Mouse (Mus musculus): ENCODE measurements around the gene Vmn1r100. TPM values are rescaled to one million over a fixed set of nuclear protein-coding genes. Genes with fewer than 3 reads are reported as not detected.
"Not testable (repeated sequence)": the region's sequence is repeated elsewhere in the genome, so short reads cannot be mapped to it uniquely, and the experiment has no call there.

Vmn1r100 gene
- not detected for total RNA-seq (2021)

DNA sequence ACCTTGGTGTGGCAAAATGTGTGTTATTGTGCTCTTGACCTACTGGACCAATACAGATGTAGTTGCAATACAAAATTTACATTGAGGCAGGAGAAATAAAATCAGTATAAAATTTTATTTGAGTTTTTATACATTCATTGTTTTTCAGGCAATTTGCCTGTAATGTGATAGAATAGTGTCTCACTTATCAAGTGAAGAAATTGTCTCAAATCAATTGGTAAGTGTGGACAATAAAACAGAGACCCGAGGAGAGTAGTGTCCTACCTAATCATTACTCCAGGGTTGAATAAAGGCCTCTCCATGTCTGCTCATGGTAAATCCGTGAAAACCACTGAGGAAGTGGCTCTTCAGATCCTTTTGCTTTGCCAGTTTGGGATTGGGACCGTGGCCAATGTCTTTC lies at the start of gene Vmn1r100:
TSS of gene Vmn1r100 (plus strand) at position 301 of the 400 bp plus-strand sequence.
- DNase-seq (ENCODE audit: low spot score); intact Hi-C loops (cut with DNase I): not testable (repeated sequence)

DNA sequence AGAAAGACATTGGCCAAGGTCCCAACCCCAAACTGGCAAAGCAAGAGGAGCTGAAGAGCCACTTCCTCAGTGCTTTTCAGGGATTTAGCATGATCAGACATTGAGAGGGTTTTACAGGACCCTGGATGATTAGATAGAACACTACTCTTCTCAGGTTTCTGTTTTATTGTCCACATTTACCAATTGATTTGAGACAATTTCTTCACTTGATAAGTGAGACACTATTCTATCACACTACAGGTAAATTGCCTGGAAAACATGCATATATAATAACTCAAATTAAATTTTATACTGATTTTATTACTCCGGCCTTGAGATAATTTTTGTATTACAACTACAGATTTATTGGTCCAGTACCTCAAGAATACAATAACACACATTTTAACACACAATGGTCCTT lies 42.4 kb upstream of the Vmn1r100 start, which contains the start of gene Gm5728:
TSS of gene Gm5728 (minus strand) at position 101 of the 400 bp plus-strand sequence.
- DNase-seq (ENCODE audit: low spot score); intact Hi-C loops (cut with DNase I): not testable (repeated sequence)

DNA sequence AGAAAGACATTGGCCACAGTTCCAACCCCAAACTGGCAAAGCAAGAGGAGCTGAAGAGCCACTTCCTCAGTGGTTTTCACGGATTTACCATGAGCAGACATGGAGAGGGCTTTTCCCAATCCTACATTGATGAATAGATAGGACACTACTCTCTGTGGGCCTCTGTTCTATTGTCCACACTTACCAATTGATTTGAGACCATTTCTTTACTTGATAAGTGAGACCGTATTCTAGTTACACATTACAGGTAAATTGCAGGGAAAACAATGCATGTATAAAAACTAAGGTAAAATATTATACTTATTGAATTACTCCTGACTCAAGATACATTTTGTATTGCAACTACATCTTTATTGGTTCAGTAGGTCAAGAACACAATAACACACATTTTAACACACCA lies 24.8 kb downstream of the Vmn1r100 start, which contains the start of gene Vmn1r101:
TSS of gene Vmn1r101 (minus strand) at position 101 of the 400 bp plus-strand sequence.
- intact Hi-C loops (cut with DNase I); DNase-seq (ENCODE audit: low spot score): not testable (repeated sequence)

Other genes starting within 250 kb of the Vmn1r100 start
- gene Vmn1r94, start 249.6 kb upstream of the Vmn1r100 start, total RNA-seq (2021), result not detected
- gene Vmn1r95, start 224.2 kb upstream of the Vmn1r100 start, total RNA-seq (2021), result not detected
- not detected for gene Gm6164, start 212.3 kb upstream of the Vmn1r100 start, total RNA-seq (2021)
- gene Gm4498, start 184.1 kb upstream of the Vmn1r100 start, total RNA-seq (2021), result not detected
- not detected for gene Gm5890, start 155.1 kb upstream of the Vmn1r100 start, total RNA-seq (2021)
- not detected for gene Gm4133, start 83.9 kb upstream of the Vmn1r100 start, total RNA-seq (2021)
- not detected for gene Gm5728, start 42.5 kb upstream of the Vmn1r100 start, total RNA-seq (2021)
- gene Vmn1r101, start 24.7 kb downstream of the Vmn1r100 start, total RNA-seq (2021), result not detected
- not detected for gene Gm10670, start 57.0 kb downstream of the Vmn1r100 start, total RNA-seq (2021)
- not detected for gene Vmn1r103, start 92.6 kb downstream of the Vmn1r100 start, total RNA-seq (2021)
- not detected for gene Vmn1r104, start 115.9 kb downstream of the Vmn1r100 start, total RNA-seq (2021)
- not detected for gene Gm5726, start 127.8 kb downstream of the Vmn1r100 start, total RNA-seq (2021)
- not detected for gene Gm4141, start 158.3 kb downstream of the Vmn1r100 start, total RNA-seq (2021)
- not detected for gene Gm4513, start 181.1 kb downstream of the Vmn1r100 start, total RNA-seq (2021)

Measured in heart, postnatal 25 days (tissue).